Comparison of ENCODE assay signal across 20 mouse cellular contexts in genomic region chr1:142605224-142605623, GRCm38 (mm10).
DNase-seq lines count a peak whose midpoint lies in the region; ATAC-seq lines count a peak whose summit lies in the region.
"Had no signal": no experiment of that assay in that cellular context is flagged by ENCODE, and none has a peak within 500 bp of the region (broad histone marks: within the 10 kb centered on the region; RNA-seq: fewer than 3 reads in every experiment).

No protein-coding gene starts in this region.

- ATAC-seq in hindbrain, embryonic 11.5 days (ENCODE audit: low FRiP score) = peak; percentile 20; the same call in 1 of the 2 replicates
- ATAC-seq in hindbrain, embryonic 14.5 days (ENCODE audit: low FRiP score) = no peak
- peak; percentile 48; the same call in 1 of the 2 replicates for ATAC-seq in neural tube, embryonic 12.5 days (ENCODE audit: low FRiP score, low read depth)
- no peak for ATAC-seq in neural tube, embryonic 15.5 days (ENCODE audit: low FRiP score)
- peak; percentile 74; the same call in 1 of the 2 replicates for ATAC-seq in neural tube, embryonic 13.5 days (ENCODE audit: low read depth)
- no peak for ATAC-seq in frontal cortex, adult (ENCODE audit: low TSS enrichment)
- ATAC-seq: forebrain, postnatal 0 days had no signal

- H3K4me2 ChIP-seq in hindbrain, embryonic 11.5 days (replicated peaks; ENCODE audit: low read depth, low read length) = no peak overlapping the region
- no peak overlapping the region for H3K4me2 ChIP-seq in hindbrain, embryonic 14.5 days (replicated peaks)
- no peak overlapping the region for H3K4me2 ChIP-seq in neural tube, embryonic 12.5 days (replicated peaks)
- no peak overlapping the region for H3K4me2 ChIP-seq in neural tube, embryonic 15.5 days
- no peak overlapping the region for H3K4me2 ChIP-seq in neural tube, embryonic 13.5 days
- H3K4me2 ChIP-seq: embryonic facial prominence, embryonic 13.5 days; heart, embryonic 12.5 days; hindbrain, embryonic 15.5 days had no signal

- H3K9me3 ChIP-seq in hindbrain, embryonic 11.5 days (ENCODE audit: control insufficient read depth, low read length) = no peaks in the 10 kb centered on the region
- H3K9me3 ChIP-seq in hindbrain, embryonic 14.5 days (ENCODE audit: control insufficient read depth, low read length) = no peaks in the 10 kb centered on the region
- no peaks in the 10 kb centered on the region for H3K9me3 ChIP-seq in neural tube, embryonic 12.5 days
- no peaks in the 10 kb centered on the region for H3K9me3 ChIP-seq in neural tube, embryonic 15.5 days (replicated peaks)
- H3K9me3 ChIP-seq in neural tube, embryonic 13.5 days = no peaks in the 10 kb centered on the region
- H3K9me3 ChIP-seq: embryonic facial prominence, embryonic 13.5 days; heart, embryonic 12.5 days; hindbrain, embryonic 15.5 days had no signal

- H3K27me3 ChIP-seq in hindbrain, embryonic 11.5 days (ENCODE audit: control insufficient read depth, insufficient read depth, low read length) = no peaks in the 10 kb centered on the region
- H3K27me3 ChIP-seq in hindbrain, embryonic 14.5 days (ENCODE audit: control insufficient read depth, insufficient read depth, low read length) = no peaks in the 10 kb centered on the region
- no peaks in the 10 kb centered on the region for H3K27me3 ChIP-seq in neural tube, embryonic 12.5 days (replicated peaks)
- H3K27me3 ChIP-seq in neural tube, embryonic 15.5 days (replicated peaks) = no peaks in the 10 kb centered on the region
- H3K27me3 ChIP-seq in neural tube, embryonic 13.5 days = no peaks in the 10 kb centered on the region
- H3K27me3 ChIP-seq: embryonic facial prominence, embryonic 13.5 days; heart, embryonic 12.5 days; hindbrain, embryonic 15.5 days had no signal

- H3K4me3 ChIP-seq in hindbrain, embryonic 11.5 days (ENCODE audit: low read depth, low read length) = no peak overlapping the region
- H3K4me3 ChIP-seq in hindbrain, embryonic 14.5 days (replicated peaks; ENCODE audit: low read length) = no peak overlapping the region
- H3K4me3 ChIP-seq in neural tube, embryonic 12.5 days = no peak overlapping the region
- no peak overlapping the region for H3K4me3 ChIP-seq in neural tube, embryonic 15.5 days (replicated peaks)
- no peak overlapping the region for H3K4me3 ChIP-seq in neural tube, embryonic 13.5 days
- H3K4me3 ChIP-seq: embryonic facial prominence, embryonic 13.5 days; gastrocnemius, adult 2 months; heart, embryonic 12.5 days; hindbrain, embryonic 15.5 days had no signal

- DNase-seq in hindbrain, embryonic 11.5 days (ENCODE audit: low spot score) = no peak
- no peak for DNase-seq in hindbrain, embryonic 14.5 days (ENCODE audit: low spot score)
- no peak for DNase-seq in right cerebral cortex, postnatal 25 days
- DNase-seq: adrenal gland, adult 8-10 months; adrenal gland, postnatal 36 days; cerebellum, adult 11 months; cerebellum, adult 8-10 months; cerebellum, postnatal 14 days; embryo, embryonic 11 days; forebrain, postnatal 0 days; gastrocnemius, adult 2 months; gastrocnemius, postnatal 25 days; kidney, adult 11 months had no signal

- no peaks in the 10 kb centered on the region for H3K36me3 ChIP-seq in hindbrain, embryonic 11.5 days (ENCODE audit: control insufficient read depth, insufficient read depth, low read length)
- H3K36me3 ChIP-seq in hindbrain, embryonic 14.5 days (replicated peaks; ENCODE audit: control insufficient read depth, insufficient read depth) = no peaks in the 10 kb centered on the region
- H3K36me3 ChIP-seq in neural tube, embryonic 12.5 days = no peaks in the 10 kb centered on the region
- H3K36me3 ChIP-seq in neural tube, embryonic 15.5 days = no peaks in the 10 kb centered on the region
- no peaks in the 10 kb centered on the region for H3K36me3 ChIP-seq in neural tube, embryonic 13.5 days
- H3K36me3 ChIP-seq: embryonic facial prominence, embryonic 13.5 days; heart, embryonic 12.5 days; hindbrain, embryonic 15.5 days had no signal

- H3K4me1 ChIP-seq in hindbrain, embryonic 11.5 days (replicated peaks; ENCODE audit: control insufficient read depth, insufficient read depth, low read length) = no peaks in the 10 kb centered on the region
- H3K4me1 ChIP-seq in hindbrain, embryonic 14.5 days (replicated peaks; ENCODE audit: control insufficient read depth, insufficient read depth, low read length) = no peaks in the 10 kb centered on the region
- no peaks in the 10 kb centered on the region for H3K4me1 ChIP-seq in neural tube, embryonic 12.5 days
- H3K4me1 ChIP-seq in neural tube, embryonic 15.5 days = no peaks in the 10 kb centered on the region
- H3K4me1 ChIP-seq in neural tube, embryonic 13.5 days (replicated peaks) = no peaks in the 10 kb centered on the region
- H3K4me1 ChIP-seq: embryonic facial prominence, embryonic 13.5 days; heart, embryonic 12.5 days; hindbrain, embryonic 15.5 days had no signal

- H3K27ac ChIP-seq in hindbrain, embryonic 11.5 days (ENCODE audit: low read depth, low read length) = no peak overlapping the region
- no peak overlapping the region for H3K27ac ChIP-seq in hindbrain, embryonic 14.5 days
- H3K27ac ChIP-seq in neural tube, embryonic 12.5 days = no peak overlapping the region
- H3K27ac ChIP-seq in neural tube, embryonic 15.5 days (replicated peaks) = no peak overlapping the region
- no peak overlapping the region for H3K27ac ChIP-seq in neural tube, embryonic 13.5 days (replicated peaks)
- H3K27ac ChIP-seq: embryonic facial prominence, embryonic 13.5 days; gastrocnemius, adult 2 months; hindbrain, embryonic 15.5 days had no signal

- no peak overlapping the region for H3K9ac ChIP-seq in hindbrain, embryonic 11.5 days (ENCODE audit: low read depth, low read length)
- H3K9ac ChIP-seq in hindbrain, embryonic 14.5 days = no peak overlapping the region
- H3K9ac ChIP-seq in neural tube, embryonic 12.5 days = no peak overlapping the region
- no peak overlapping the region for H3K9ac ChIP-seq in neural tube, embryonic 15.5 days (replicated peaks)
- H3K9ac ChIP-seq in neural tube, embryonic 13.5 days = no peak overlapping the region
- H3K9ac ChIP-seq: embryonic facial prominence, embryonic 13.5 days; forebrain, postnatal 0 days; heart, embryonic 12.5 days; hindbrain, embryonic 15.5 days had no signal

- 65% methylated on average over 2 of the region's 2 CpGs for whole genome bisulfite sequencing in hindbrain, embryonic 11.5 days
- WGBS in hindbrain, embryonic 14.5 days = 51% methylated on average over 2 of the region's 2 CpGs
- 63% methylated on average over 2 of the region's 2 CpGs for WGBS in neural tube, embryonic 12.5 days
- 42% methylated on average over 2 of the region's 2 CpGs for WGBS in neural tube, embryonic 15.5 days
- WGBS in neural tube, embryonic 13.5 days = 53% methylated on average over 2 of the region's 2 CpGs

Comparison
In these comparisons a context has a peak if more than half of its experiments do, and no peak if none do; other contexts are left out.
1. ATAC-seq: peak in hindbrain, embryonic 11.5 days (single experiment), neural tube, embryonic 12.5 days (single experiment) and neural tube, embryonic 13.5 days (single experiment); none in hindbrain, embryonic 14.5 days (single experiment), neural tube, embryonic 15.5 days (single experiment) and frontal cortex, adult (single experiment).